Mouse (Mus musculus): ENCODE data around the gene Sapcd2. TPM values are rescaled to one million over a fixed set of nuclear protein-coding genes. Genes with fewer than 3 reads are reported as not detected.

Gene Sapcd2
- 10 to 100 TPM in 1 of 2 experiments, 1 to 10 TPM in 1; 9.8 to 12.2 TPM for total RNA-seq (2023)

DNA sequence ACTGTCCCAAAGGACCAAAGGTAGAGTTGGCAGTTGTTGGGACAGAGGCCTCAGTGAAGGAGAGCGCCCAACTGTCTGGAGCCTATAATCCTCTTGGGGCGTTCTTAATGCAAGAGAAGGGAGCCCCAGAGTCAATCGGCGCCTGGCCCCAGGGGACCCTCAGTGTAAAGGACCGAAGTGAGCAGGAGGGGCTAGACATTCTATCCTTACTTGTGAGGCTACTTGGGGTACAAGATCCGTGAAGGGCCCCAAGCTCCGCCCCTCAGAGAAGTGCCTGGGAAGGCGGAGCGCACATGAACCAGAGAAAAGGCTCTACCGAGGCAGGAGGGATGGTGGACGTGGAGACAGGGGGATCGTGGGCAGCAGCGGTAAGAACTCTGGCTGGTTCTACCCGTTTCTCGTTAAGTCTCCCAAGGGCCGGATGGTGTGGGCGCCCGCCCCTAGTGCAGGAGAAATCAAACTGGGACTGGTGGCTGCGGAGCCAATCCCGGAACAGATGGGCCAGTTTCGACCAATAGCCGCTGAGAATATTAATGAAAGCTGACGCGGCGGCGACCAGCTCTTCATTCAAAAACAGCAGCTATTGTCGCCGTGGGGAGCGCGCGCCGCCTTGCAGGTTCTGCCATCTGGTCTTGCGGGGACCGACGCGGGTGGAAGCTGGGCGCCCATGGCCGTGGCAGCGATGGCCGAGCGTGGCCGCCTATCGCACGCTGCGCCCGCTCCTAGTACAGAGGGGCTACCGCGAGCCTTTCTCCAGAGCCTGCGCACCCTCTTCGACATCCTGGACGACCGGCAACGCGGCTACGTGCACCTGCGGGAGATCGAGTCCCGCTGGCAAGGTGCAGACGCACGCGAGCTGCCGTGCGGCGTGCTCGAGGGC, at the start of gene Sapcd2:
TSS of gene Sapcd2 (plus strand) at position 558 of the 880 bp plus-strand sequence.

DNA sequence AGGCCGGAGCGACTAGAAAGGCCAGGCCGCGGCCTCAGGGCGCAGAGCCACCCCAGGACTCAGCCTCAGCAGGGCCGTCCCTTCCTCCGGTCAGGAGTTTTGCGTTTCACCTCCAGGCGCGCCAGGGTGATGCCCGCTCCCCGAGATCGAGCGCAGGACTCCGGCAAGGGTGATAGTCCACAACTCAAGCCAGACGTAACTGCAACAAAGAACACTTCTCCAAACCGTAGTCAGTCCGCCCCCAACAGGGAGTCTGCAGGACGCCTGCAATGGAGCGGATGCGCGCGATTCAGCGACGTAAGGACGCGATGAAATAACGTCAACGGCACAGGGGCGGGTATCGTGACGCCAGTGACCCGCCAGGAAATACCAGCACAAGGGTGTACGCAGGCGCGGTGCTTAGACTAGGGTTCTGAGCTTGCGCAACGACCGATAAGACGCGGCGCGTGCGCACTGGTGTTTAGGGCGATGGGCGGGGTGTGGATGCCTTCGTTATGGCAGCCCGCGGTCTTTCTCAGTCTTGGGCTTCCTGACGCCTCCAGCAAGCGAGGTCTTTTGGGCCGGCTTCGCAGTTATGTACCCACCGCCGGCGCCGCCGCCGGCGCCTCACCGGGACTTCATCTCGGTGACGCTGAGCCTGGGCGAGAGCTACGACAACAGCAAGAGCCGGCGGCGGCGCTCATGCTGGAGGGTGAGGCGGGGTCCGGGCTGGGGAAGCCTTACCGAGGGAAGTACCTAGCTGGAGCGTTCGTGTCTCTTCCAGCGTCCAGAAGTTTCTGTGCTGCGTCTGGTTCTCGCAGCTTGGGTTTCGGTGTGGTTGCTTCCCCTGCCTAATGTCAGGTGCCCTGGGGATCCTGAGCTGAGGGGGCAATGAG, 39.6 kb upstream of the Sapcd2 start, which contains the start of gene Man1b1:
TSS of gene Man1b1 (plus strand) at position 53 of the 875 bp plus-strand sequence.

GRCm38 (mm10) chr2:25356208-25357079, 15.7 kb upstream of the Sapcd2 start, which contains the start of gene Dpp7:
Dpp7 (minus strand) TSS chr2:25356359.

GRCm38 (mm10) chr2:25365091-25365761, 6.9 kb upstream of the Sapcd2 start, which contains the start of gene Uap1l1:
Uap1l1 (minus strand) TSS chr2:25365682.

DNA sequence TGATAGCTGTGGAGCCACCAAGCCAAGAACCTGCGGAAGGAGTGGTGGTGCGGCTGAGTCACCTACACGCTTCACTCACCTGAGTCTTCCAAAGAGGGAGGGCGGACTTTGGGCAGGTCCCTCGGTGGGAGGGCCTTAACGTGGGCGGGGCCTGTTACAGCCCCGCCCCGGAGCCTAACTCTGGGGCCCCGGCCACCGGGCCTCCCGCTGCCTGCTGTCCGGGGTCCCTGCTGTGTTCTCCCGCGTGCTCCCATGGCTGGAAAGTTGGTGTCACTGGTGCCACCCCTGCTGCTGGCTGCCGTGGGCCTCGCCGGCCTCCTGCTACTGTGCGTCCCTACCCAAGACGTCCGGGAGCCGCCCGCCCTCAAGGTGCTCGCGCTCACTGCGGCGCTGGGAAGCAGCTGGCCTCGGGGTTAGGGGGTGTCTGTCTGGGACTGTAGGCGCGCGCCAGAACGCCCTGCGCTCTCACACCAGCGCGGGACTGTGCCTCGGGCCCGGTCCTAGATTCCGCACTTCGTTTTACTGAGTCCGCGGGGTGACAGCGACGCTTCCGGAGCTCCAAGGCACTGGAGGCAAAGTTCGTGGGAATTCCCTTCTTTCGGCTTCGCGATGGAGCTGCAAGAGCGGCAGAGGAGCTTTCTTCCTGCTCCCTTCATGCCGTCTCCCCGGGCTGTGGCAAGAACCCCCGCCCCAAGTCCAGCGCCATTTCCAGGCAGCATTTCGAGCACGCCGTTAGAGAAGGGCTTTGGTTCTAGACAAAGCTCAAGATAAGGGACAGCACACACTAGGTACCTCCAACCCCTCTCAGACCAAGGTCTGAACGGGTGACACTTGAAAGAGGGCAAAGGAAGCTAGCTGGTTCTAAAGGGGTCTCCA, 23.8 kb downstream of the Sapcd2 start, which contains the start of gene Entpd2:
TSS of gene Entpd2 (plus strand) at position 154 of the 876 bp plus-strand sequence.

DNA sequence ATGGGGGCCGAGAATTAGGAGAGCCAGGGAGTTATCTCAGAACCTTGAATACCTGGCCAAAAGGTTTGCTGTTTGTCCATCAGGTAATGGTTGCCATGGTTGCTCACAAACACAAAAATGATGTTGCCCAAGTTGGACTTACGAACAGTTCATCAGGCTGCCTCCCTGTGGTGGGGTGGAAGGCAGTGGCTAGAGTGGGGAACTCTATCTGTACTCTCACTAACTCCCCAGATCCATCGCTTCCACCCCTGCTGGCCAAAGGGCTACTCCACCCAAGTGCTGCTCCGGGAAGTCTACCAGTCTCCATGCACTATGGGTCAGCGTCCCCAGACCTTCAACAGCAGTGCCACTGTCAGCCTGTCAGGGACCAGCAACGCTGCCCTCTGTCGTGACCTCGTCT, 26.9 kb downstream of the Sapcd2 start, which contains the start of gene Npdc1:
TSS of gene Npdc1 (plus strand) at position 301 of the 400 bp plus-strand sequence.

GRCm38 (mm10) chr2:25422587-25423410, 50.7 kb downstream of the Sapcd2 start, which contains the start of gene Fut7:
Fut7 (plus strand) TSS chr2:25423267.

Other genes with a start within 250 kb of the Sapcd2 start
- gene Nrarp, start 191.6 kb upstream of the Sapcd2 start, total RNA-seq (2023): 1 to 10 TPM in 1 of 2 experiments, under 1 TPM in 1; 0.86 to 1.8 TPM
- 10 to 100 TPM; 40.2 to 43.9 TPM for gene Tor4a, start 175.4 kb upstream of the Sapcd2 start, total RNA-seq (2023)
- gene Nelfb, start 160.8 kb upstream of the Sapcd2 start, total RNA-seq (2023): 10 to 100 TPM; 54.4 to 55.1 TPM
- gene Stpg3, start 157.7 kb upstream of the Sapcd2 start, total RNA-seq (2023): under 1 TPM in 1 of 2 experiments, not detected in 1; 0.44 TPM
- gene Fam166a, start 153.6 kb upstream of the Sapcd2 start, total RNA-seq (2023): not detected
- gene Tubb4b, start 147.6 kb upstream of the Sapcd2 start, total RNA-seq (2023): 100 to 1,000 TPM; 295 to 367 TPM
- not detected for gene Slc34a3, start 138.0 kb upstream of the Sapcd2 start, total RNA-seq (2023)
- not detected for gene Rnf224, start 135.5 kb upstream of the Sapcd2 start, total RNA-seq (2023)
- gene Rnf208, start 130.1 kb upstream of the Sapcd2 start, total RNA-seq (2023): under 1 TPM in 1 of 2 experiments, not detected in 1; 0.55 TPM
- gene Cysrt1, start 129.9 kb upstream of the Sapcd2 start, total RNA-seq (2023): not detected
- gene AL732309.1, start 125.5 kb upstream of the Sapcd2 start, total RNA-seq (2023): 1 to 10 TPM; 1.2 to 3.4 TPM
- 10 to 100 TPM; 16.7 to 17.8 TPM for gene Tmem203, start 116.9 kb upstream of the Sapcd2 start, total RNA-seq (2023)
- 10 to 100 TPM in 1 of 2 experiments, 1 to 10 TPM in 1; 9.3 to 13.0 TPM for gene Tprn, start 109.7 kb upstream of the Sapcd2 start, total RNA-seq (2023)
- 10 to 100 TPM; 65.3 to 70.3 TPM for gene Ssna1, start 99.9 kb upstream of the Sapcd2 start, total RNA-seq (2023)
- gene Anapc2, start 99.8 kb upstream of the Sapcd2 start, total RNA-seq (2023): 10 to 100 TPM; 67.8 to 79.9 TPM
- gene Tmem210, start 84.2 kb upstream of the Sapcd2 start, total RNA-seq (2023): not detected
- gene Lrrc26, start 82.4 kb upstream of the Sapcd2 start, total RNA-seq (2023): not detected
- gene Grin1, start 53.1 kb upstream of the Sapcd2 start, total RNA-seq (2023): not detected
- 10 to 100 TPM; 35.1 to 42.7 TPM for gene Man1b1, start 40.0 kb upstream of the Sapcd2 start, total RNA-seq (2023)
- gene Dpp7, start 16.0 kb upstream of the Sapcd2 start, total RNA-seq (2023): 10 to 100 TPM; 13.4 to 14.6 TPM
- 10 to 100 TPM; 24.1 to 29.2 TPM for gene Uap1l1, start 6.6 kb upstream of the Sapcd2 start, total RNA-seq (2023)
- not detected for gene Entpd2, start 23.6 kb downstream of the Sapcd2 start, total RNA-seq (2023)
- 1 to 10 TPM in 1 of 2 experiments, not detected in 1; 1.0 TPM for gene Npdc1, start 27.0 kb downstream of the Sapcd2 start, total RNA-seq (2023)
- 10 to 100 TPM; 20.7 to 24.1 TPM for gene Fut7, start 50.9 kb downstream of the Sapcd2 start, total RNA-seq (2023)
- 10 to 100 TPM; 21.7 to 22.3 TPM for gene Abca2, start 56.4 kb downstream of the Sapcd2 start, total RNA-seq (2023)
- not detected for gene Clic3, start 84.5 kb downstream of the Sapcd2 start, total RNA-seq (2023)
- 10 to 100 TPM; 47.2 to 49.2 TPM for gene Paxx, start 88.8 kb downstream of the Sapcd2 start, total RNA-seq (2023)
- not detected for gene Ptgds, start 97.7 kb downstream of the Sapcd2 start, total RNA-seq (2023)
- not detected for gene Lcn12, start 121.6 kb downstream of the Sapcd2 start, total RNA-seq (2023)
- 10 to 100 TPM; 25.2 to 34.4 TPM for gene Fbxw5, start 128.4 kb downstream of the Sapcd2 start, total RNA-seq (2023)
- under 1 TPM in 1 of 2 experiments, not detected in 1; 0.95 TPM for gene C8g, start 129.4 kb downstream of the Sapcd2 start, total RNA-seq (2023)
- 10 to 100 TPM; 21.7 to 24.5 TPM for gene Traf2, start 174.6 kb downstream of the Sapcd2 start, total RNA-seq (2023)
- 100 to 1,000 TPM in 1 of 2 experiments, 10 to 100 TPM in 1; 97.5 to 101 TPM for gene Edf1, start 185.5 kb downstream of the Sapcd2 start, total RNA-seq (2023)
- under 1 TPM; 0.51 to 0.99 TPM for gene Mamdc4, start 202.5 kb downstream of the Sapcd2 start, total RNA-seq (2023)
- gene Phpt1, start 202.9 kb downstream of the Sapcd2 start, total RNA-seq (2023): 1 to 10 TPM; 8.1 to 8.8 TPM
- not detected for gene Ajm1, start 209.4 kb downstream of the Sapcd2 start, total RNA-seq (2023)
- gene Rabl6, start 236.2 kb downstream of the Sapcd2 start, total RNA-seq (2023): 10 to 100 TPM; 34.0 to 41.8 TPM
- not detected for gene Ccdc183, start 245.4 kb downstream of the Sapcd2 start, total RNA-seq (2023)
- gene Tmem141, start 249.7 kb downstream of the Sapcd2 start, total RNA-seq (2023): 1 to 10 TPM; 5.3 to 5.9 TPM

Data from neutrophil, adult 83 days (primary cell).